Mouse (Mus musculus) testis, adult 2 months (tissue): ENCODE measurements at regions not wholly inside any gene's neighbourhood (a gene's known extent, or its start where the extent isn't known, plus 50 kb on each side); places are given as distances from the start of the nearest gene placed in this dataset.

ENCODE experiments used
- H3K27ac ChIP-seq: fragments of 200-500 bp; 2 replicates; pipeline ENCODE4 v1.5.1; 2012; ENCODE audit warnings: low read depth, low read length; ENCODE audit not compliant: control insufficient read depth, insufficient read depth
- H3K27me3 ChIP-seq: fragments of 200-500 bp; 2 replicates; pipeline ENCODE4 v1.6.1; 2012; ENCODE audit warnings: mild to moderate bottlenecking, low read length, moderate library complexity; ENCODE audit not compliant: control insufficient read depth, insufficient read depth
- H3K36me3 ChIP-seq: fragments of 200-500 bp; 2 replicates; pipeline ENCODE4 v1.6.1; 2012; ENCODE audit warnings: mild to moderate bottlenecking, low read length; ENCODE audit not compliant: control insufficient read depth, insufficient read depth
- H3K4me1 ChIP-seq: fragments of 200-500 bp; 2 replicates; pipeline ENCODE4 v1.6.1; 2012; ENCODE audit warnings: low read length; ENCODE audit not compliant: control insufficient read depth, insufficient read depth
- H3K4me3 ChIP-seq: fragments of 200-500 bp; 2 replicates; pipeline ENCODE4 v1.5.1; 2012; ENCODE audit warnings: low read depth, mild to moderate bottlenecking, low read length, moderate library complexity, mixed read lengths; ENCODE audit not compliant: control insufficient read depth
- CTCF ChIP-seq: fragments of 200-500 bp; IDR thresholded peaks from 2 replicates; pipeline ENCODE4 v1.5.1; 2012; ENCODE audit warnings: low read depth, mild to moderate bottlenecking, inconsistent platforms, low read length, moderate library complexity; ENCODE audit not compliant: control insufficient read depth, insufficient read depth, insufficient replicate concordance
- POLR2A ChIP-seq: fragments of 200-500 bp; IDR thresholded peaks from 2 replicates; pipeline ENCODE4 v1.6.1; 2012; ENCODE audit warnings: low read depth, mild to moderate bottlenecking, inconsistent platforms, low read length, moderate library complexity; ENCODE audit not compliant: control insufficient read depth

DNA sequence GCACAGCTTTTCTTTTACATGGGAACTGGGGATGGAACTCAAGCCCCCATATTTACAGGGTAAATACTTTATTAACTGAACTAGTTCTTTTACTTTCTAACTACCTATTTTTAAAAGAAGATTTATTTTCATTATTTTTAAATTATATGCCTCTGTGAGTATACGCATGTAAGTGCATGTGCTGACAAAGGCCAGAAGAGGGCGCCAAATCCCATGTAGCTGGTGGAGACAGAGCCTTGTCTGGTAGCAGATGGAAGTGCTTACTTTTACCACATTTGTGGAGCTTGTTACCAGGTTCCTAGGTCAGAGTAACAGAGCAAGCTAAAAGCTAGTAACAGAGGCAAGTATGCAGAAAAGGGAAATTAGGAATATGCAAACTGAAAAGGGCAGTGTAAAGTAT, 119.4 kb downstream of the Pxdc1 start:
- peak; percentile 51; the same call in 1 of the 2 replicates for TF ChIP-seq CTCF
- TF ChIP-seq POLR2A: no peak
- H3K4me1 ChIP-seq: no peaks in the 10 kb centered on the region
- H3K4me3 ChIP-seq: no peak overlapping the region
- no peaks in the 10 kb centered on the region for H3K36me3 ChIP-seq
- H3K27me3 ChIP-seq: no peaks in the 10 kb centered on the region
- no peak overlapping the region for H3K27ac ChIP-seq

DNA sequence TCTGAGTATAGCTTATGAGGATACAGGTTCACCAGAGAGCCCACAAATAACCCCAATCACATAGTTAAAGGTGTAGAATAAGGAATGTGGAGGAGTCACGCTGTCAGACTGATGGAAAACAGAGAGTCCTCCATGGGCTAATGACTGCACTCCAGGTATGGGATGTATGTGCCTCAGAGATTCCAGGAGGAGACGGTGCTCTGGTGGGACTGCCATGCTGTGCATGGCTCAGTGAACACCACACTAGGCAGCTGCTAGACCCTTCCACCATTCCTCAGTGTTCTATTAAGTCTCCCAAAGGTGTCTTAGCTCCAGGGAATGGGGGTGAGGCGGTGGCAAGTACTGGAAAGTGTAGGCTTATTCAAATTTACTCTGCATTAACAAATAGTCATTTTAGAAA, 142.0 kb downstream of the Pxdc1 start:
- no peaks in the 10 kb centered on the region for H3K27me3 ChIP-seq
- TF ChIP-seq POLR2A (no peak), CTCF (no peak)
- H3K4me3 ChIP-seq: no peak overlapping the region
- H3K36me3 ChIP-seq: no peaks in the 10 kb centered on the region
- no peak overlapping the region for H3K27ac ChIP-seq
- peaks cover 4% of the 10 kb centered on the region; the same call in 1 of the 2 replicates for H3K4me1 ChIP-seq

DNA sequence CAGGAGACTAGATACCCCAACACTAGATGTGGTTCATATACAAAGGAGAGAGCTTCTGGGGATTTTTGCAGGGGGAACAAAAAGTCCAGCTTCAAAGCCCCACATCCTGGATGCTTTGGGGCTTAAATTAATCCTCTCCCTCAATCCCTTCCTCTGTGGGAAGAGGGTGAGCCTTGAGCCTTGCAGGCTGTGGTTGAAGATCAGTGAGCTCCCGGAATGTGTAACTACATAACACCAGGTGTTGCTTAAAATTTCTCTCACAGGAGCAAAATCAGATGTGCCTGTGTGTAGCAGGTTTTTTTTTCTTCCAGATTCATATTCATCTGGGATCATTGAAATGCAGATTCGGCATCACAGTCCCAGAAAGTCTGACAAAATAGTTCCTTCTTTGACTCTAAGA, 146.1 kb downstream of the Pxdc1 start:
- Histone ChIP-seq H3K27me3 (no peaks in the 10 kb centered on the region), H3K4me1 (peaks cover 4% of the 10 kb centered on the region; the same call in 1 of the 2 replicates), H3K27ac (no peak overlapping the region), H3K4me3 (no peak overlapping the region), H3K36me3 (no peaks in the 10 kb centered on the region)
- TF ChIP-seq CTCF (no peak), POLR2A (no peak)

DNA sequence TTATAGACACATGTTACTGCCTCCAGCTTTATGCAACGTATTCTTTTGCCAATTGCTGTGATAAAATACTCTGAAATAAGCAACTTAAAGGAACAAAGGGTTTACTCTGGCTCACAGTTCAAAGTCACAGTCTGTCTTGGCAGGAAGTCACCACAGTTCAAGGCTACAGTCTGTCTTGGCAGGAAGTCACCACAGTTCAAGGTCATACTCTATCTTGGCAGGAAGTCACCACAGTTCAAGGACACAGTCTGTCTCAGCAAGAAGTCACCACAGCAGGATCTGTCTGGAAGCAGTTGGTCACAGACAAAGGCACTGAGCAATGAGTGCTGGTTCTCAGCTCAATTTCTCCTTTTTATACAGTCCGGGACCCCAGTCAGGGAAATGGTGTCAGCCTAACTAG, 147.4 kb downstream of the Pxdc1 start:
- Histone ChIP-seq H3K27me3 (no peaks in the 10 kb centered on the region), H3K4me1 (peaks cover 4% of the 10 kb centered on the region; the same call in 1 of the 2 replicates), H3K4me3 (peak overlapping the region; percentile 5; the same call in 1 of the 2 replicates), H3K27ac (no peak overlapping the region), H3K36me3 (no peaks in the 10 kb centered on the region)
- TF ChIP-seq CTCF: no peak
- TF ChIP-seq POLR2A: no peak

DNA sequence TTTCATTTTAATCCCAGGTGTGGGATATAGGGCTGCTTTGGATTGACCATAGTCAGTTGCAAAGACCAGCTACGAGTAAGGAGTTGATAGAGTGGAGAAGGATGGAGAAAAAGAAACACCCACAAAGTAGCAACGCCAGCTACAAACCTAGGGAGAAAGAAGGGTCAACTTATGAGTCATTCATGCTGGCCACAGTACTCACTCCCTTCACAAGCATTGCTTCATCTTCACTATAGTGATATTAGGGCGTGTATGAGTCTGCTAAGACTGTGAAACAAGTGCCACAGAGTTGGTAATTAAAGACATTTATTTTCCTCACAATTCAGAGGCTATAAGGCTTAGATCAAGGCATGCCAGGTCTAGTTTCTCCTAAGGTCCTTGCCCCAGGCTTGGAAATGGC, 148.4 kb downstream of the Pxdc1 start:
- H3K4me1 ChIP-seq: peaks cover 4% of the 10 kb centered on the region; the same call in 1 of the 2 replicates
- no peak overlapping the region for H3K4me3 ChIP-seq
- no peaks in the 10 kb centered on the region for H3K36me3 ChIP-seq
- no peak overlapping the region for H3K27ac ChIP-seq
- no peak for TF ChIP-seq POLR2A
- no peak for TF ChIP-seq CTCF
- H3K27me3 ChIP-seq: no peaks in the 10 kb centered on the region

DNA sequence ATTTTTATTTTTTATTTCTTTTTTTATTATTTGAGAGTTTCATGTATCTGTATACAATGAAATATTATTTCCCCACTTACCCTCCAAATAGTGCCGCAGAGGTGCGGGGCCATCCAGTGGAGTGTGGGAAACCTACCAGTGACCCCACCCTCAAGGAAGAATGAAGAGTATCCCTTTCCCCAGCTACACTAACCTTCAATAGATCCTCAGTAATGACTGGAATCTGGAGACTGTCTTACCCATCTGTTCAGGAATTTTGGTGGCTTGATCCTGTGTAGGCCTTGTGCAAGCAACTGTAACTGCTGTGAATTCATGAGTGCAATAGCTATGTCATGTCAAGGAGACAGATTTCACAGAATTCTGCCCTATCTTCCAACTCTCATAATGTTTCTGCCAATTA, 153.9 kb upstream of the Slc22a23 start:
- no peaks in the 10 kb centered on the region for H3K36me3 ChIP-seq

DNA sequence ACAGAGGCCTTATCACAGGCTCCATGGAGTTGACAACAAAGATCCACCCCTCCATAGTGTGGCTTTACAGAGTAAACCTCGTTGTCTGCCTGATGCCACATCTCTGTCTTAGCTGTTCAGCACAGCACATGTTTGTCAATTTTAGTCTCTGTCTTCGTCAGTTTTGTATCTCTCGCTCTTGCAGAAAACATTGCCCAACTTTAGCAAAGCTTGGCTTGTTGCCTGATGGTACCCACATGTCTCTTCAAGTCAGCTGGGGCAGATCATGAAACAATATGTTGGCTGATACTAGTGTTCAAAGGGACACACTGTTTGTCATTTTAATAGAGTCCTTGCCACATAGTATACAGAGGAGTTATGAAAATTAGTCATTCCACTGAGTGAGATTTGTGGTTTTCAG, 152.7 kb upstream of the Slc22a23 start:
- H3K36me3 ChIP-seq: no peaks in the 10 kb centered on the region
- H3K4me3 ChIP-seq: no peak overlapping the region
- H3K27me3 ChIP-seq: no peaks in the 10 kb centered on the region
- no peak overlapping the region for H3K27ac ChIP-seq
- TF ChIP-seq POLR2A (no peak), CTCF (no peak)
- H3K4me1 ChIP-seq: no peaks in the 10 kb centered on the region

More for the DNA sequence above, 153.9 kb upstream of the Slc22a23 start:
- Histone ChIP-seq H3K27ac (no peak overlapping the region), H3K4me1 (no peaks in the 10 kb centered on the region), H3K27me3 (no peaks in the 10 kb centered on the region), H3K4me3 (no peak overlapping the region)
- TF ChIP-seq POLR2A: no peak
- no peak for TF ChIP-seq CTCF

DNA sequence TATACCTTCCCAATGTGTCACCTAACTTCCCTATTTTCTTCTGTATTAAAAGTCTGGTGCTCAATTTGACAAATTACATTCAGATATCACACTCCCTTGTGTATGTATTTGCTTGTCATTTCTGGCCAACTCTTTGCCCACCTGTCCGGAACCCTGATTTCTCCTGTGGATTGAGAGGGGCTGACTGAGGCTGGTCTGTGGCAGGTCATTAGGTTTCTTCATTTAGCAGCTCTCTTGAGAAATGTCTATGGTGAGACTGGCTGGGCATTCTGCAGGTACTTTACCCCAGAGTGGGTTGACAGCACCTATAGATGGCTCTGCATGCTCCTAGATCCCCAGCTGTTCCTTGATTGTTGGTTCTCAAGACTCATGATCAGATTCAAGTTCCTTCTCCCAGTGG, 139.8 kb upstream of the Slc22a23 start:
- H3K4me1 ChIP-seq: no peaks in the 10 kb centered on the region
- no peak overlapping the region for H3K27ac ChIP-seq
- no peaks in the 10 kb centered on the region for H3K27me3 ChIP-seq
- H3K4me3 ChIP-seq: no peak overlapping the region
- H3K36me3 ChIP-seq: no peaks in the 10 kb centered on the region
- no peak for TF ChIP-seq CTCF
